Mouse (Mus musculus) cerebellum, adult (tissue): ENCODE data around the gene Bub1b.

Experiments
- ATAC-seq: cut with Nextera tagmentation; 2 replicates; pipeline ENCODE4 v1.9.2; 2017; ENCODE audit warnings: mild to moderate bottlenecking, moderate library complexity, mixed read lengths; ENCODE audit not compliant: insufficient number of reproducible peaks, low FRiP score, low TSS enrichment

Gene Bub1b

GRCm38 (mm10) chr2:118663804-118664766 lies 66.1 kb downstream of the Bub1b start:
- ATAC-seq = no peak

GRCm38 (mm10) chr2:118664975-118665516 lies 67.0 kb downstream of the Bub1b start:
- no peak for ATAC-seq

GRCm38 (mm10) chr2:118665616-118666015 lies 67.6 kb downstream of the Bub1b start:
- ATAC-seq = no peak

- no peak for ATAC-seq
Observed at GRCm38 (mm10) chr2:118667181-118667580, 69.2 kb downstream of the Bub1b start.

GRCm38 (mm10) chr2:118669245-118669644 lies 71.2 kb downstream of the Bub1b start:
- no peak for ATAC-seq

GRCm38 (mm10) chr2:118669785-118670184 lies 71.8 kb downstream of the Bub1b start:
- ATAC-seq = no peak

- ATAC-seq = no peak
Observed at GRCm38 (mm10) chr2:118671728-118672127, 73.7 kb downstream of the Bub1b start.

GRCm38 (mm10) chr2:118673686-118674465 lies 75.9 kb downstream of the Bub1b start:
- ATAC-seq = no peak

GRCm38 (mm10) chr2:118674500-118674899 lies 76.5 kb downstream of the Bub1b start:
- no peak for ATAC-seq

- ATAC-seq = no peak; the same call in 1 of the 2 replicates
Observed at GRCm38 (mm10) chr2:118676839-118677741, 79.1 kb downstream of the Bub1b start.

- ATAC-seq = peak; percentile 66; the same call in 1 of the 2 replicates
Observed at GRCm38 (mm10) chr2:118677817-118678216, 79.8 kb downstream of the Bub1b start.

- ATAC-seq = no peak
Observed at GRCm38 (mm10) chr2:118679577-118679976, 81.6 kb downstream of the Bub1b start.

- no peak for ATAC-seq
Observed at GRCm38 (mm10) chr2:118680926-118681325, 82.9 kb downstream of the Bub1b start.

- ATAC-seq = no peak
Observed at GRCm38 (mm10) chr2:118682544-118683260, 84.7 kb downstream of the Bub1b start.

GRCm38 (mm10) chr2:118685088-118685487 lies 87.1 kb downstream of the Bub1b start:
- ATAC-seq = no peak

- no peak for ATAC-seq
Observed at GRCm38 (mm10) chr2:118686693-118687092, 88.7 kb downstream of the Bub1b start.

GRCm38 (mm10) chr2:118687791-118688190 lies 89.8 kb downstream of the Bub1b start:
- ATAC-seq = no peak

- ATAC-seq = no peak
Observed at GRCm38 (mm10) chr2:118689875-118690274, 91.9 kb downstream of the Bub1b start.
